Mouse (Mus musculus) ES-E14 (cell line): ENCODE data around the gene Usp49.

Experiments used
- HCFC1 ChIP-seq: IDR thresholded peaks from 2 replicates; pipeline ENCODE4 v1.6.1; 2012; ENCODE audit warnings: low read length, inconsistent platforms, borderline replicate concordance; ENCODE audit not compliant: insufficient read depth
- ZC3H11A ChIP-seq: IDR thresholded peaks from 2 replicates; pipeline ENCODE4 v1.6.1; 2012; ENCODE audit warnings: low read depth, mild to moderate bottlenecking, inconsistent platforms, low read length, borderline replicate concordance

- TF ChIP-seq HCFC1 (no peak), ZC3H11A (no peak)
Measured at GRCm38 (mm10) chr17:47616652-47617051, 13.8 kb upstream of the Usp49 start.
